Mouse (Mus musculus): ENCODE results near the gene Bcor. TPM values are rescaled to one million over a fixed set of nuclear protein-coding genes. Genes with fewer than 3 reads are reported as not detected.

The Bcor gene
- polyA plus RNA-seq, 1 experiment from 2014 or later = 17.9 TPM

DNA sequence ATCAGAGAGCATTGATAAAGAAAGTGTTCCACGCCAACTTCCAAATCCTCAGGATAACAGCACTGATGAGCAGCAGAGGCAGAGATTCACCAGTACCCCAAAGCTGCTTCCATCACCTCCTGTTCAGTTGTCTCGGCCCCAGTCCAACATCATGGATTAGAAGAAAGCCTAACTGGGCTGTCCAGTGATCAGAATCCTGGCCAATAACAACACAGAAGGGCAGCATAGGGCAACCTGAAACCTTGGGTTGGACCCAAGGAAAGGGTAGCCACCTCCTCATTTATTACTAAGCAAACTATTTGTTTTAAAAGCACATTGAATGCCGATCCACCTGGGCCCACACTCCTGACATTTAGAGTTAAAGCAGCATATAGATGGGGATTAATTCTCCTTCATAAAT is 99.3 kb downstream of the Bcor start:
- H3K27ac ChIP-seq (replicated peaks) = no peak overlapping the region
- H3K36me3 ChIP-seq = peaks cover 37% of the 10 kb centered on the region
- H3K4me1 ChIP-seq = peaks cover 57% of the 10 kb centered on the region
- WGBS = 87% methylated on average over 3 of the region's 3 CpGs
- no peak for DNase-seq (ENCODE audit: low spot score)
- no peaks in the 10 kb centered on the region for H3K9me3 ChIP-seq (replicated peaks)
- H3K27me3 ChIP-seq (ENCODE audit: low read depth, poor library complexity, severe bottlenecking) = peaks cover 96% of the 10 kb centered on the region
- H3K4me3 ChIP-seq = no peak overlapping the region

DNA sequence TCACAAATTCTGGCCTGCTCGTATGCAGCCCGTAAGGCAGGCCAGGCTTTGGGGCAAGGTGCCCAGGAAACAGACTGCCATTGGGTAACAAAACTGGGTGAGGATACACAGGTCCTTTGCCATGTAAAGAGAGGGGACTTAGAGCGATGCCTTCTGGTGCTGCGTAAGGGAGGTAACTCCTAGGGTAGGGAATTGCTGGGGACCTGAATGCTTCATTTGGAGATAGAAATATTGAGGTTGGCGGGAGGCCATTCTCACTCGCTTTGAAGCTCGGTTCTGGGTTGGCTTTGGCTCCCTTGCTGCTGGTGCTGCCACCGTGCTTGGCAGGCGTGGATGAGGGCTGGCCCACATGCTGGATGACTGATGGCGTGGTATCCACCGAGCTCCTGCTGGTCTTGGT is 102.9 kb downstream of the Bcor start:
- peaks cover 20% of the 10 kb centered on the region for H3K4me1 ChIP-seq
- no peak for DNase-seq (ENCODE audit: low spot score)
- H3K9me3 ChIP-seq (replicated peaks) = no peaks in the 10 kb centered on the region
- WGBS = 96% methylated on average over 11 of the region's 11 CpGs
- no peak overlapping the region for H3K27ac ChIP-seq (replicated peaks)
- peaks cover 67% of the 10 kb centered on the region for H3K36me3 ChIP-seq
- H3K4me3 ChIP-seq = no peak overlapping the region
- H3K27me3 ChIP-seq (ENCODE audit: low read depth, poor library complexity, severe bottlenecking) = peaks cover 64% of the 10 kb centered on the region

DNA sequence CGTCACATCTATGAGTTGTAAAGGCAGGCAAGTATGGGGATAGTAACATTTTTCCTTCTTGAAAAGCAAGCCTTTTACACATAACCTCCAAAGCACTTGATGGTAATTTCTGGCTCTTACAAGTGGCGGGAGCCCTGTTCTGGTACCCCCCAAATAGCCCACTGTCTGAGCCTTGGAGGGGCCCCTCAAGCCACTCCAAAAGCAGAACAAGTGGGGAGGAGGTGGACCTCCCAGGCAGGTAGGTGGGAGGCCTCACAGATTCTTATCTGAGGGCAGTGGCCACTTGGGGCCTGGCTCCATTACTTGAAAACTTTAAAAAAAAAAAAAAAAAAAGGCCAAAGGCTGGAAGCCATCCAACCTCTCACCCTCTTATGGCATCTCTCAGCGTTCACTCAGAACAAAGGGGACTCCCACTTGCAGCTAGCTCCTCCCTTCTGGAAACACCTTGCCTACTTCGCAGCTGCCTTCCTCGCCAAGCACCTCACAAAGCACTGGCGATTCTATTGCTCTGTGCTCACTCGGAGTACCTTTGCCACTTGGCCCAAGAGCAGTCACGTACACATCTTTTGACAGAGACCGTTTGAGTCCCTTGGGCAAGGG is 106.7 kb downstream of the Bcor start:
- WGBS = 81% methylated on average over 9 of the region's 9 CpGs
- Histone ChIP-seq H3K4me3 (no peak overlapping the region), H3K27me3 (ENCODE audit: low read depth, poor library complexity, severe bottlenecking) (peaks cover 64% of the 10 kb centered on the region), H3K4me1 (peaks cover 9% of the 10 kb centered on the region), H3K27ac (replicated peaks) (no peak overlapping the region), H3K9me3 (replicated peaks) (no peaks in the 10 kb centered on the region), H3K36me3 (peaks cover 89% of the 10 kb centered on the region)
- no peak for DNase-seq (ENCODE audit: low spot score)

DNA sequence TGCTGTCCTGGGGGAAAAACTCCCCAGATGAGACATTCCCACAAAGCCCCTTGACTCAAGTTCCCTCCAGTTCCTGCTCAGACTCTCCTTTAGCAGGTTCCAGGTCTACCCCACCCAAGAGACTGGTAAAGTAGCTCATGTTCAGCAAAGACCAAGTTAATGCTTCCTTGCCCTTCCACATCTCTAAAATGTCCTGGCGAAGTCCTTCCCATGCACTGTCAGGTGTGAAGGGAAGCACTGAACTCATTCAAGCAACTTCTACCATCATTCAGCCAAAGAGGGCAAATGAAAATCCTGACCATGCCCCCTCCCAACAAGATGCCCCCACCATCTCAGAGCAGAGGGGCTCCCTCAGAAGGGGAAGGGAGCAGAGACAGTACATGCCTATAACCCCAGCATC is 107.5 kb downstream of the Bcor start:
- Histone ChIP-seq H3K9me3 (replicated peaks) (no peaks in the 10 kb centered on the region), H3K27ac (replicated peaks) (no peak overlapping the region), H3K4me1 (peaks cover 17% of the 10 kb centered on the region), H3K4me3 (no peak overlapping the region), H3K36me3 (peaks cover 88% of the 10 kb centered on the region), H3K27me3 (ENCODE audit: low read depth, poor library complexity, severe bottlenecking) (peaks cover 65% of the 10 kb centered on the region)
- 95% methylated on average over 1 of the region's 1 CpGs for WGBS
- DNase-seq (ENCODE audit: low spot score) = no peak

DNA sequence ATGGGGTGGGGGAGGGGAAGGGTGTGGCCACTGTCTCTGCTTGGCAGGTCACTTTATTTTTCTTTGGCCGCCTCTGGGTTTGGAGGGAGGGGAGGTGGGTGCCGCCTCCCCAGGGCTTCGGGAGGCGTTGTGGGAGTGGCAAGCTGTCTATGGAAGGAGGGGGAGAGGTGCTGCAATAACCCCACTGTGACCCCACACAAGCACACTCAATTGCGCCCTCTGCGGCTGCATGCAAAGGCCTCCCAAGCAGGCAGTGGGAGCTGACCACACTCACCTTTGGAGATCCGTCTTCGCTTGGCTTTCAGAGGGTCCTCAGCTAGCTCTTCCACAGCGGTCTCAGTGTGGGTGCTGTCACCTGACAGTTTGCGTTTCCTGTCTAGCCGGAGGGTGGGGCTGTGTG is 111.4 kb downstream of the Bcor start:
- Histone ChIP-seq H3K27me3 (ENCODE audit: low read depth, poor library complexity, severe bottlenecking) (peaks cover 81% of the 10 kb centered on the region), H3K36me3 (peaks cover 85% of the 10 kb centered on the region), H3K4me1 (peaks cover 28% of the 10 kb centered on the region), H3K27ac (replicated peaks) (no peak overlapping the region), H3K4me3 (no peak overlapping the region), H3K9me3 (replicated peaks) (no peaks in the 10 kb centered on the region)
- no peak for DNase-seq (ENCODE audit: low spot score)
- 61% methylated on average over 11 of the region's 11 CpGs for WGBS

DNA sequence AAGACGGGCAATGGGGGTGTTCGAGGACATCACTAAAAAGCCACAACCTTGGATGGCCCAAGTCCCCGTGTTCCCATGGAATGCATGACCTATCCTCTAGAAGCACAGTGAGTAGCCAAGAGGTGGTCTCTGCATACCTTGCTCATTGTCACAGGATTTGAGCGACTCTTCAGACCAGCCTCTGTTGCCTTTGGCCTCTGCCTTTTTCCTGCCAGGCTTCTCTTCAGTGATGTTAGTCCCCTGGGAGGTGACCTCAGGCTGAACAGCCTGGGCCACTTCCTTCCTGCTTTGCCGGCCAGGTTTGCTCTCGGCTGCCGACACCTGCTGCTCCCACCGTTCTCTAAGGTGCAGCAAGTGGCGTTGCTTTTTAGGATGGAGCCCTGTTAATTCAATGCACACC is 112.0 kb downstream of the Bcor start:
- WGBS = 36% methylated on average over 9 of the region's 9 CpGs
- no peak overlapping the region for H3K4me3 ChIP-seq
- peaks cover 86% of the 10 kb centered on the region for H3K27me3 ChIP-seq (ENCODE audit: low read depth, poor library complexity, severe bottlenecking)
- peaks cover 85% of the 10 kb centered on the region for H3K36me3 ChIP-seq
- no peak overlapping the region for H3K27ac ChIP-seq (replicated peaks)
- H3K4me1 ChIP-seq = peaks cover 28% of the 10 kb centered on the region
- DNase-seq (ENCODE audit: low spot score) = no peak
- no peaks in the 10 kb centered on the region for H3K9me3 ChIP-seq (replicated peaks)

DNA sequence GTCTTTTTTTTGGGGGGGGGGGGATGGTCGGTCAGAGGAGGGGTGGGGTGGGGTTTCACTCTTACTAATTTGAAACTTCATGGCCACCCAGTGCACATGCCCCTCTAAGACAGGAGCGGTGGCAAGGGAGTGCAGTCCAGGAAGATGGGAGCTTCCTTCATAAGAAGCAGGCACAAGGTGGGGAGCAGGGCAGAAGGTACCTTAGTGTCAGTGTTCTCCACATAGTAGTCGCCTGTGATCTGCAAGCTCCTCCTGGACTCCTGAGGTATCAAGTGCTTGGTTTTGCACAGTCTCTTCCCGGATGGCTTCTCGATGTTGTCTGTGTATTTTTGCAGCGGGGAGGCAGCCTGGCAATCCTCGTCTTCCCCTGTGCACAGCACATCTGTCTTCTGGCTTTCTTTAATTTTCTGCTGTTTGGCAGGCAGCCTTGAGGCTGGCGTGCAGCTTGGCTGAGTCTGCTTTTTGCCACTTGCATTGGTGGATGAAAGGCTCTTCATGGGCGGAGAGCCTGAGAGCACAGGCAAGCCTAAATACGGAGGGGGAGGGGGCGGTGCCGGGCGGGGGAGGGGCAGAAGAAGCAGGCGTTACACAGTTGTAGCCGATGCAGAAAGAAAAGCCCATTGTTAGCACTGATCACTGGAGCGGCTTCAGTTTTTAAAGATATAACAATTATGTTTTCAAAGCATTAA is 112.8 kb downstream of the Bcor start:
- H3K4me1 ChIP-seq = peaks cover 28% of the 10 kb centered on the region
- no peak overlapping the region for H3K27ac ChIP-seq (replicated peaks)
- peaks cover 87% of the 10 kb centered on the region for H3K27me3 ChIP-seq (ENCODE audit: low read depth, poor library complexity, severe bottlenecking)
- H3K36me3 ChIP-seq = peaks cover 85% of the 10 kb centered on the region
- no peak for DNase-seq (ENCODE audit: low spot score)
- no peak overlapping the region for H3K4me3 ChIP-seq
- WGBS = 30% methylated on average over 16 of the region's 16 CpGs
- no peaks in the 10 kb centered on the region for H3K9me3 ChIP-seq (replicated peaks)

DNA sequence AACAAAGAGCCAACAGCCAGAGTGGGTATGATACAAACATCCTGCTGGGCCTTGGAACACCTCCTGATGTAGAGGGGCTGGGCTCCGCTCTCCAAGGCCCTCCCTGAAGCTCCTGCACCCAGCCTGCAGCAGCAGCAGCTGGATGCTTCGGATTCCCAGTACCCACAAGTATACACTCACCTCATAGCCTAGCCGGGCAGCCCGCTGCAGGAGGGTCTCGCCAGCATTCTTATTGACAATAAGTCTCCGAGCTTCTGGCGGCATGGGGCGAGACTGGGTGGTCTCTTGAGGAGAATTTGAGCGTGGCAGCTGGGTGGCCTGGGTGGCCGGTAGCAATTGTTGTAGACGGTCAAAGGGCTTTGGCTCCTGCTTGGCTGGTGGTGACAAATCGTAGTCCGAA is 113.5 kb downstream of the Bcor start:
- 49% methylated on average over 13 of the region's 13 CpGs for WGBS
- H3K27ac ChIP-seq (replicated peaks) = no peak overlapping the region
- peaks cover 85% of the 10 kb centered on the region for H3K27me3 ChIP-seq (ENCODE audit: low read depth, poor library complexity, severe bottlenecking)
- peaks cover 28% of the 10 kb centered on the region for H3K4me1 ChIP-seq
- H3K9me3 ChIP-seq (replicated peaks) = no peaks in the 10 kb centered on the region
- no peak overlapping the region for H3K4me3 ChIP-seq
- DNase-seq (ENCODE audit: low spot score) = no peak
- peaks cover 86% of the 10 kb centered on the region for H3K36me3 ChIP-seq

DNA sequence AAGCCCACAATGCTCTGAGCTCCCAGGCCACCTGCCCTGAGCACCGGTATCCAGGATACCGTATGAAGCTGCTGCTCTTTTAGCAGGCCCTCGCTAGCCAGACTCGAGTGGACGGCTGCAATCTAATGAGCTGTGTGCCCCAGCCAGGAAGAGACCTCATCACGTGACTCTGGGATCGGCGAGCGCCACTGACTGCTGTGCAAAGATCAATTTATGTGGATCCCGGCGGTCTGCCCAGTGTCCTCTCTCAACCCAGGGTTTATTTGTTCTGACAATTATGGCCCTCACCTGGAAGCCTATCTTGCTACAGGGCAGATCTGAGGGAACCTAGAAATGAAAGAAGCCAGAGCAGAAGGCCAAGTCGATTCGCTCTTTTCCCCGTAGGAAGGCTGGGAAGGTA is 116.8 kb downstream of the Bcor start:
- Histone ChIP-seq H3K36me3 (peaks cover 90% of the 10 kb centered on the region), H3K4me3 (no peak overlapping the region), H3K27ac (replicated peaks) (no peak overlapping the region), H3K27me3 (ENCODE audit: low read depth, poor library complexity, severe bottlenecking) (peaks cover 56% of the 10 kb centered on the region), H3K9me3 (replicated peaks) (no peaks in the 10 kb centered on the region), H3K4me1 (peaks cover 18% of the 10 kb centered on the region)
- 83% methylated on average over 14 of the region's 14 CpGs for WGBS
- no peak for DNase-seq (ENCODE audit: low spot score)

DNA sequence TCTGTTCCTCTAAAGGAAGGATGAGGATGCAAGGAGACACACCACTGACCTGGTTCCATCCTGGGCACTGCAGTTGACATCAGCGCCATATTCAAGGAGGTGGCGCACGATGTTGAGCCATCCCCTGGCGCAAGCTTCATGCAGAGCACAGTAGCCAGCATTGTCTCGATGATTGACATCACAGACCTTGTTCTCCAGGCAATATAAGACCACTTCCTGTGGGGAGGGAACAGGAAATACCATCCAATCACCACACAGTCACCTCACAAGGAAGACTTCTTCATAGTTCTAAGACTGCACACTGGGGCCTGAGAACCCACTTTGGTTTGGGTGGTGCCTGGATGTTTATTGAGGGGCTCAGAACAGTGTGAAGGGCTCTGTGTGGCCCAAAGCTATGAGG is 118.7 kb downstream of the Bcor start:
- H3K36me3 ChIP-seq = peaks cover 92% of the 10 kb centered on the region
- H3K27me3 ChIP-seq (ENCODE audit: low read depth, poor library complexity, severe bottlenecking) = peaks cover 37% of the 10 kb centered on the region
- WGBS = 95% methylated on average over 5 of the region's 5 CpGs
- no peaks in the 10 kb centered on the region for H3K9me3 ChIP-seq (replicated peaks)
- no peak overlapping the region for H3K4me3 ChIP-seq
- no peaks in the 10 kb centered on the region for H3K4me1 ChIP-seq
- no peak for DNase-seq (ENCODE audit: low spot score)
- no peak overlapping the region for H3K27ac ChIP-seq (replicated peaks)

DNA sequence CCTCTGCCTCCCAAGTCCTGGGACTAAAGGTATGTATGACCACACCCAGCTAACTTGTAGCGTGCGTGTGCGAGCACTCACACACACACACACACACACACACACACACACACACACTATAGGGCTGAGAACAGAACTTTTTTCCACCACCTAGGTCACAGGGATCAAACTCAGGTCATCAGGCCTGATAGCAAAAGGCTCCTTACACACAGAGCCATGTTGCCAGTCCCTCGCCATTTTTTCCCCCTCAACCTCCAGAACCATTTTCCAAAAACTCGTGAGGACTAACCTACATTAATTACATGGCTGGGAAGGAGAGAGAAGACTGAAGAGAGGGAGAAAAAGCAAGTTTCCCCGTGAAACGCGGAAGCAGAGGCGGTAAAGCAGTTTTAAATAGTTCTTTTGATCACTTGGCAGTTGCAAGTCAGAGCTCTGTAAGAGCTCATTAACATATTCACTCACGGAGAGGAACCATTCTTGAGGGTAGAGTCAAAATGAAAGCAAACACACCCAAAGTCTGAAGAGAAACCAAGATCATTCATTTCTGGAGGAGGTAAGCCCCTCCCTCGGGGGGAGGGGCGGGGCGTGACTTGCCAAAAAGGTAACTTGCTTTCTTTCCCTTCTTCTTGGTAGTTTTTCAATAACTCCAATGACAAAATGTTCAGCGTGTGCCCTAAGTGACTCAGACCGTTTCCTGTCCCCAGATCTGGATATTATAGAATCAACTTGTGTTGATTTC is 145.3 kb downstream of the Bcor start:
- DNase-seq (ENCODE audit: low spot score) = no peak
- 57% methylated on average over 15 of the region's 15 CpGs for WGBS

DNA sequence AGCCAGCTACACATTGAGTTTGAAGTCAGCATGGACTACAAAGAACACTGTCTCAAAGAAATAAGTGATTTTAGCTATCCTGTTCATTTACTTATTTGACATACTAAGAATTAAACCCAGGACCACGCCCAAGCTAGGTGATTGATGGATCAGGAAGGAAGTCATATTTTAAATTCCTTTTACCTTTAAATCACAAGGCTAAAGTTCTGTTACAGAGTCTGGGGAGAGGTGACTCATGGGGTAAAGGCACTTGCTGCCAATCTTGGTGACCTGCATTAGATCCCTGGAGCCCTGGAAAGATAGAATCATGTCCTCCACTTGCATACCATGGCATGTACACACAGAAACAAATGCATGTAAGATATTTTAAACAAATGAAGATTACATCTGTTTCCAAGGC is 149.5 kb downstream of the Bcor start:
- peaks cover 76% of the 10 kb centered on the region for H3K27me3 ChIP-seq (ENCODE audit: low read depth, poor library complexity, severe bottlenecking)

More for the DNA sequence above, 145.3 kb downstream of the Bcor start:
- Histone ChIP-seq H3K4me3 (no peak overlapping the region), H3K36me3 (no peaks in the 10 kb centered on the region), H3K4me1 (peaks cover 3% of the 10 kb centered on the region; the same call in 1 of the 2 replicates), H3K27ac (replicated peaks) (no peak overlapping the region), H3K27me3 (ENCODE audit: low read depth, poor library complexity, severe bottlenecking) (peaks cover 34% of the 10 kb centered on the region), H3K9me3 (replicated peaks) (no peaks in the 10 kb centered on the region)

DNA sequence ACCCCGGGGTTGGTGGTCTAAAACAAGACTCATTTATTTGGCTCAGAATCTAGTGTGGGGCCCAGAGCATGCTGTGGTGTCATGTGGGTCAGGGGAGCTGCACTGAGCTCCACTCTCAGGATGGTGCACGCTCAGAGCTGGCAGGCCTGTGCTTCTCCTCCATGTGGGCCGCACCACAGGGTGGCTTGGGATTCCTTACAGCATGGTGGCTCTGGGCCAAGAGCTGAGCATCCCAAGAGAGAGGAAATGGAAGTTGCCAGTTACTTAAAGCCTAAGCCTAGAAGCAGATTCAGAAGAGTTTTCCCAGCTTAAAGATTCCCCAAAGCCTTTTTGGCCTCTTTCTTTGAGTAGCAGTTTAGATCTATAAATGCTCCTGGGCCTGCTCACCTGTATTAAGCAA is 151.1 kb downstream of the Bcor start:
- no peak overlapping the region for H3K27ac ChIP-seq (replicated peaks)
- H3K4me1 ChIP-seq = peaks cover 40% of the 10 kb centered on the region
- H3K9me3 ChIP-seq (replicated peaks) = no peaks in the 10 kb centered on the region
- 58% methylated on average over 3 of the region's 3 CpGs for WGBS
- H3K27me3 ChIP-seq (ENCODE audit: low read depth, poor library complexity, severe bottlenecking) = peaks cover 87% of the 10 kb centered on the region
- no peak overlapping the region for H3K4me3 ChIP-seq
- DNase-seq (ENCODE audit: low spot score) = no peak
- no peaks in the 10 kb centered on the region for H3K36me3 ChIP-seq

More for the DNA sequence above, 149.5 kb downstream of the Bcor start:
- no peaks in the 10 kb centered on the region for H3K9me3 ChIP-seq (replicated peaks)
- WGBS = 77% methylated on average over 1 of the region's 1 CpGs
- H3K4me1 ChIP-seq = peaks cover 26% of the 10 kb centered on the region
- no peaks in the 10 kb centered on the region for H3K36me3 ChIP-seq
- no peak for DNase-seq (ENCODE audit: low spot score)
- H3K27ac ChIP-seq (replicated peaks) = no peak overlapping the region
- H3K4me3 ChIP-seq = no peak overlapping the region
